Mouse (Mus musculus) neural tube, embryonic 13.5 days (tissue): ENCODE data around the gene Selenom. TPM values are rescaled to one million over a fixed set of nuclear protein-coding genes. Genes with fewer than 3 reads are reported as not detected.

Experiments used
- ATAC-seq: fragments of 200-750 bp; cut with Nextera tagmentation; 2 replicates; pipeline ENCODE4 v1.8.0; 2017; ENCODE audit warnings: low read depth, mild to moderate bottlenecking, moderate TSS enrichment, moderate library complexity
- H3K27ac ChIP-seq: fragments of 300-500 bp; sonication (generic); replicated peaks from 2 replicates; pipeline ENCODE4 v1.5.1; 2015; ENCODE audit warnings: moderate library complexity, mild to moderate bottlenecking, inconsistent platforms
- H3K27me3 ChIP-seq: fragments of 300-500 bp; sonication (generic); 2 replicates; pipeline ENCODE4 v1.6.1; 2015; ENCODE audit warnings: mild to moderate bottlenecking, inconsistent platforms
- H3K36me3 ChIP-seq: fragments of 300-500 bp; sonication (generic); 2 replicates; pipeline ENCODE4 v1.6.1; 2015; ENCODE audit warnings: mild to moderate bottlenecking, inconsistent platforms
- H3K4me1 ChIP-seq: fragments of 300-500 bp; sonication (generic); replicated peaks from 2 replicates; pipeline ENCODE4 v1.6.1; 2015; ENCODE audit warnings: inconsistent platforms
- H3K4me2 ChIP-seq: fragments of 300-500 bp; sonication (generic); 2 replicates; pipeline ENCODE4 v1.6.1; 2015; ENCODE audit warnings: inconsistent platforms, mild to moderate bottlenecking, moderate library complexity
- H3K4me3 ChIP-seq: fragments of 300-500 bp; sonication (generic); 2 replicates; pipeline ENCODE4 v1.5.1; 2015; ENCODE audit warnings: mild to moderate bottlenecking, inconsistent platforms
- H3K9ac ChIP-seq: fragments of 300-500 bp; sonication (generic); 2 replicates; pipeline ENCODE4 v1.6.1; 2015; ENCODE audit warnings: moderate library complexity, mild to moderate bottlenecking, inconsistent platforms
- H3K9me3 ChIP-seq: fragments of 300-500 bp; sonication (generic); 2 replicates; pipeline ENCODE4 v1.6.1; 2016; ENCODE audit warnings: inconsistent platforms
- WGBS: fragments of 180-500 bp; shearing (Covaris S2); methylation state at CpG from one replicate; pipeline ENCODE4 v1.1.7; 2015; 5-methylcytosine and 5-hydroxymethylcytosine counted together
- polyA plus RNA-seq: library from polyadenylated mRNA; unstranded; fragments of >200 nt; fragmentation: Nextera tagmentation; extraction: Ambion mirVana; gene quantifications from 2 replicates; pipeline ENCODE4 v1.2.1, GENCODE M21; 2015

The Selenom gene
- polyA plus RNA-seq, 1 experiment from 2014 or later, result 83.6 TPM

DNA sequence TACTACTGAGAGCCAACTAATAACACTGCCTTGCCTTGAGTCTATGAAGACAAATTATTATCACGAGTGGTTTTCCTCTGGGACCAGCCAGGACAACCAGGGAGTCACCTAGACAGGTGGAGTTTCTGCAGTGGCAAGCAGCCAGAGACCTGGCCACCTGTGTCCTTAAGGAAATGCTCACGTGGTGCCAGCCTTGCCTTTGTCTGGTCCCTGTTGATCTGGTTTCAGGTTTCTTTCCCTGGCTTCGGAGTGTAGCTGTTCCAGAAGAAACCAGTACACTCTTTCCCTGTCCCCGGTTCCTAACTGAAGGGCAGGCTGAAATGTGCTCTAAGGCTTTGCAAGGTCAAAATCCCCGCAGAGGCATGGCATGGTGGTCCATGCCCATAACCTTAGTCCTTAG lies 17.7 kb upstream of the Selenom start:
- no peaks in the 10 kb centered on the region for H3K27me3 ChIP-seq
- no peak overlapping the region for H3K4me3 ChIP-seq
- H3K9ac ChIP-seq, result no peak overlapping the region
- H3K36me3 ChIP-seq, result no peaks in the 10 kb centered on the region
- no peak overlapping the region for H3K27ac ChIP-seq
- no peaks in the 10 kb centered on the region for H3K9me3 ChIP-seq
- H3K4me2 ChIP-seq, result no peak overlapping the region
- peaks cover 3% of the 10 kb centered on the region; the same call in 1 of the 2 replicates for H3K4me1 ChIP-seq
- no peak for ATAC-seq
- 66% methylated on average over 5 of the region's 5 CpGs for WGBS

DNA sequence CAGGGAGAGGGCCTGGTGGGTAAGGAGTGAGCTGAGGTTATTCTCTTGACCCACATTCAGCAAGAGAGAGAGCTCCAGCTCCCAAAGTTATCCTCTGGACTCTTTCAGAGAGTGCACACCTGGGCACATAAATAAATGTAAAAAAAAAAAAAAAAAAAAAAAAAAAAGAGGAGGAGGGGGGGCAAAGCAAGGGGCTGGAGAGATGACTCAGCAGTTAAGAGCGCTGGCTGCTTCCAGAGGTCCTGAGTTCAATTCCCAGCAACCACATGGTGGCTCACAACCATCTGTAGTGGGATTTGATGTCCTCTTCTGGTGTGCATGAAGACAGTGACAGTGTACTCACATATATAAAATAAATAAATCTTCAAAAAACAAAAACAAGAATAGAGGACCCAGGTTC lies 17.2 kb upstream of the Selenom start:
- Histone ChIP-seq H3K36me3 (no peaks in the 10 kb centered on the region), H3K4me2 (no peak overlapping the region), H3K27me3 (no peaks in the 10 kb centered on the region), H3K4me1 (peaks cover 3% of the 10 kb centered on the region; the same call in 1 of the 2 replicates), H3K9ac (no peak overlapping the region), H3K9me3 (no peaks in the 10 kb centered on the region), H3K27ac (no peak overlapping the region), H3K4me3 (no peak overlapping the region)
- 100% methylated on average over 1 of the region's 1 CpGs for WGBS
- no peak for ATAC-seq

GRCm38 (mm10) chr11:3502057-3502456 lies 12.4 kb upstream of the Selenom start:
- H3K9me3 ChIP-seq, result no peaks in the 10 kb centered on the region
- no peak overlapping the region for H3K9ac ChIP-seq
- H3K36me3 ChIP-seq, result no peaks in the 10 kb centered on the region
- no peaks in the 10 kb centered on the region for H3K27me3 ChIP-seq
- peaks cover 10% of the 10 kb centered on the region for H3K4me1 ChIP-seq
- H3K4me2 ChIP-seq, result no peak overlapping the region
- ATAC-seq, result no peak
- 83% methylated on average over 17 of the region's 17 CpGs for WGBS
- H3K4me3 ChIP-seq, result no peak overlapping the region
- no peak overlapping the region for H3K27ac ChIP-seq

GRCm38 (mm10) chr11:3502459-3503072 lies 11.9 kb upstream of the Selenom start:
- Histone ChIP-seq H3K4me1 (peaks cover 10% of the 10 kb centered on the region), H3K9me3 (no peaks in the 10 kb centered on the region), H3K36me3 (no peaks in the 10 kb centered on the region), H3K27me3 (no peaks in the 10 kb centered on the region), H3K4me3 (no peak overlapping the region), H3K27ac (no peak overlapping the region), H3K9ac (no peak overlapping the region), H3K4me2 (no peak overlapping the region)
- no peak for ATAC-seq
- 84% methylated on average over 18 of the region's 18 CpGs for WGBS

DNA sequence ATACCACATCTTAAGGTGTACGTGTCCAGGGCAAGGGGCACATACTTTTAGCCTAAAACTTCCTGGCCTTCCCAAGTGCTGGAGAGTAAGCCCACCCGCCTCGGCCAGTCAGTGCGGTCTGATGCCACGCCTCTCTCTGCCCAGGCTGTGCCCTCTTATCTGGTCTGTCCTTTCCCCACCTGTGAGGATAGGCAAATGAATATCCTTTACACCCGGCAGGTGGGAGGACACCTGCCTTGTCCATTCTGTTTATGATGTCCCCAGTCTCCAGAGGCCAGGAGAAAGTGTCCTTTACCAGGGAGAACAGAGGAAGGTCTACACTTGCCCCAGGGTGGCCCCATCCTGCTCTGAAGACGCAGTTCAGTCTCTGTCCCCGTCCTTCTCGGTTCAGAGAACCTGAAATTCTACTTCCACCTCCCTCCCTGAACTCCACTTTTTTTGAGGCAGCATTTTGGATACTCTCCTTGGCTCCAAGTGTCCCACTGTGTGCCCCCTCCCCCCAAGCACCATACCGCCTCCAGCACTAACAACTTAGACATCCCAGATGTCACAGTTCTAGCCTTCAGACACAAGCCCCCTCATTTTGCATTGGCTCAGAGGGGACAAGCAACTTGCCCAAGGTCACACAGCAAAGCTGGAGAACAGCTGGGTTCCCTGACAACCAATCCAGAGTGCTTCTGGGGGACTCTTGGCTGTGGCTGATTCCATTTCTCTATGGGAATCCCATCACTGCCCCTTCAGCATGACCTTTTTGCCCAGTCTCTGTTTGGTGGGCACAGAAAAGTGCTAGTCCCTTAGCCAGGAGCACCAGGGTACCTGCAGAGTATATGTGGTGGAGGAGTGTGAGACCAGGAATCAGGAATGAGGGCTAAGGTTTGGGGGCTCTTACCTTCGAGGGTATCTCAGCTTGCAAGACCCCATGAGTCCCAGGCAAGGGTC lies 10.5 kb upstream of the Selenom start:
- ATAC-seq, result peak; percentile 37; the same call in 1 of the 2 replicates
- Histone ChIP-seq H3K36me3 (no peaks in the 10 kb centered on the region), H3K4me2 (peak overlapping the region; percentile 42), H3K27me3 (no peaks in the 10 kb centered on the region), H3K9me3 (no peaks in the 10 kb centered on the region), H3K4me1 (peaks cover 10% of the 10 kb centered on the region), H3K27ac (no peak overlapping the region), H3K4me3 (peak overlapping the region; percentile 26), H3K9ac (peak overlapping the region; percentile 64)
- 68% methylated on average over 11 of the region's 11 CpGs for WGBS

- no peak for ATAC-seq
- WGBS, result 63% methylated on average over 7 of the region's 7 CpGs
- H3K36me3 ChIP-seq, result no peaks in the 10 kb centered on the region
Measured at GRCm38 (mm10) chr11:3508226-3508625, 6.3 kb upstream of the Selenom start.

DNA sequence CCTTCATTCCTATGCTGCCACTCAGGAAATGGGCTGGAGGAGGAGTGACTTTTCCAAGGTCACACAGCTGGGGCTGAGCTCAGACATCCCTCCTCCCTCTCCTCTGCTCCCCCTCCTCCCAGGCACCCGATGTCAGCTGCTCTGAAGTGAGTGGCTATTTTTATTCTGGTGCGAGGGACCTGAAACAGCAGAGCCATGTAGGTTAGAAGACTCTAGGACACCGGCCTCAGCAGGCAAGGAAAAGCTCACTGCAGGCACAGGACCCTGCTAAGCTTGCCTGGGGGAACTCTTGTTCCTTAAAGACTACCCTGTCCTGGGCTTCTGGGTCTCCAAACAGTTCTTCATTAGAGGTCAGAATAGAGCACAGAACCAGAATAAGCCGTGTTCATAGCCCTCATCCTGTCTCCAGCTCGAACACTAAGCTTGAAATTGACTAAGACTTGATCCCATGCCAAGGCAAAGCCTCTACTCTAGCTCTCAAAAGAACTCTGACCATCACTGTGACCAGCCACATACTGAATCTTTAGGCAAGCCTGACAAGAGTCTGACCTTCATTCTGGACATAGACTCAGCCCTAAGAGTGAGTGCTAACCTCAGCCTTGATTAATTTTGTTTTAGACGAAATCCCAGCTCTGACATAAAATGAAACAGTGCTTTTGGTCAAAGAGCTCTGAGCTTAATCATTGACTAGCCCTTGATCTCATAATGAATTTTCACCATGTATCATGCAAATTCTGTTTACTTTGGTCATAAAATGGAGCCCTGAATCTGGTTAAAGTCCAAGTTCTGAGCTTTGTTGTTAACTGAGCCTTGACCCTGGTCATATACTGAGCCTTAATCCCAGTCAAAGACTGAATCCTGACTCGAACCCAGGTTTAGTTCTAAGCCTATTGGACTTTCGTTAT lies 5.1 kb upstream of the Selenom start:
- H3K4me2 ChIP-seq, result no peak overlapping the region
- no peaks in the 10 kb centered on the region for H3K36me3 ChIP-seq
- H3K4me1 ChIP-seq, result peaks cover 12% of the 10 kb centered on the region
- no peak for ATAC-seq
- no peak overlapping the region for H3K27ac ChIP-seq
- H3K9ac ChIP-seq, result no peak overlapping the region
- no peaks in the 10 kb centered on the region for H3K27me3 ChIP-seq
- WGBS, result 71% methylated on average over 8 of the region's 8 CpGs
- no peaks in the 10 kb centered on the region for H3K9me3 ChIP-seq
- no peak overlapping the region for H3K4me3 ChIP-seq

More at GRCm38 (mm10) chr11:3508226-3508625, 6.3 kb upstream of the Selenom start:
- no peak overlapping the region for H3K4me3 ChIP-seq
- peaks cover 10% of the 10 kb centered on the region for H3K4me1 ChIP-seq
- H3K9me3 ChIP-seq, result no peaks in the 10 kb centered on the region
- no peak overlapping the region for H3K4me2 ChIP-seq
- H3K27ac ChIP-seq, result no peak overlapping the region
- H3K27me3 ChIP-seq, result no peaks in the 10 kb centered on the region
- H3K9ac ChIP-seq, result no peak overlapping the region

DNA sequence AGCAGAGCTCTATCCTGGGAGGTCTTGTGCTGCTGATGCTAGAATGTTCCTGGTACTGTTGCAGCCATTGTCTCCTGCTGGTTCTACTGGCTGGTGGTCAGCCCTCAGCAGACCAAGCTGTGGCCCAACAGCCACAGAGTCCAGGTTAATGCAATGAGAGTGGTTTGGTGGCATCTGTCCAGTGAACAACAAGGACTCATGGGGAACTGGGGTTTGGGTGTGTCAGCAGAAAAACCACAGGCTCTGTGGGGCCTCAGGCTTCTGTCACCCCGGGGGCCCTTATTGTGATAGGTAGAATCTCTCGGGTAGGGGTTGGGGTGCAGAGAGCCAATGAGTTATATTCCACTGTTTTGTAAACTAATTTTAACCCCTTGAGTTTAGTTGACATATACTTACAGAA lies 4.2 kb upstream of the Selenom start:
- no peak overlapping the region for H3K27ac ChIP-seq
- H3K27me3 ChIP-seq, result peaks cover 2% of the 10 kb centered on the region
- no peak for ATAC-seq
- peaks cover 13% of the 10 kb centered on the region for H3K4me1 ChIP-seq
- H3K9me3 ChIP-seq, result no peaks in the 10 kb centered on the region
- no peak overlapping the region for H3K4me2 ChIP-seq
- WGBS, result 82% methylated on average over 2 of the region's 2 CpGs
- H3K4me3 ChIP-seq, result no peak overlapping the region
- no peak overlapping the region for H3K9ac ChIP-seq
- H3K36me3 ChIP-seq, result no peaks in the 10 kb centered on the region

DNA sequence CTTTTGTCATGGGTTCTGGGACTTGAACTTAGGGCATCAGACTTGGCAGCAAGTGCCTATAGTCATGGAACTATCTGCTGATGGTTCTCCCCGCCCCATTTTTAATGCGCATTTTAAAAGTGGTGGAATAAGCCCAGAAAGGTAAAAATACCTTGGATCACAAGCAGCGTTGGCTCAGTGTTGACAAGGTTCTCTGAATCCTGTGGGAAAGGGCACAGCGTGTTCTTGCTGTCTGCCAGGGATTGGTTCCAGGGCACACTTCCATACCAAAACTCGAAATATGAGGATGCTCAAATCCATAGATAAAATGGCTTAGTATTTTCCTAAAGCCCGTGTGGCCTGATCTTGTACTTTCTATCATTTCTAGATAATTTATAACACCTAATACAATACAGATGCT lies 1.2 kb upstream of the Selenom start:
- Histone ChIP-seq H3K36me3 (no peaks in the 10 kb centered on the region), H3K9ac (no peak overlapping the region), H3K9me3 (no peaks in the 10 kb centered on the region), H3K27me3 (peaks cover 31% of the 10 kb centered on the region), H3K4me1 (peaks cover 41% of the 10 kb centered on the region), H3K4me3 (no peak overlapping the region), H3K4me2 (no peak overlapping the region), H3K27ac (no peak overlapping the region)
- WGBS, result 88% methylated on average over 6 of the region's 6 CpGs
- no peak for ATAC-seq

GRCm38 (mm10) chr11:3515216-3515615 lies 732 bp downstream of the Selenom start:
- peak overlapping the region; percentile 71 for H3K9ac ChIP-seq
- ATAC-seq, result peak; percentile 20; the same call in 1 of the 2 replicates
- no peaks in the 10 kb centered on the region for H3K36me3 ChIP-seq
- H3K9me3 ChIP-seq, result no peaks in the 10 kb centered on the region
- 12% methylated on average over 4 of the region's 4 CpGs for WGBS
- H3K4me1 ChIP-seq, result peaks cover 41% of the 10 kb centered on the region
- H3K27ac ChIP-seq, result no peak overlapping the region
- H3K4me2 ChIP-seq, result peak overlapping the region; percentile 73
- peak overlapping the region; percentile 46 for H3K4me3 ChIP-seq
- H3K27me3 ChIP-seq, result peaks cover 36% of the 10 kb centered on the region

DNA sequence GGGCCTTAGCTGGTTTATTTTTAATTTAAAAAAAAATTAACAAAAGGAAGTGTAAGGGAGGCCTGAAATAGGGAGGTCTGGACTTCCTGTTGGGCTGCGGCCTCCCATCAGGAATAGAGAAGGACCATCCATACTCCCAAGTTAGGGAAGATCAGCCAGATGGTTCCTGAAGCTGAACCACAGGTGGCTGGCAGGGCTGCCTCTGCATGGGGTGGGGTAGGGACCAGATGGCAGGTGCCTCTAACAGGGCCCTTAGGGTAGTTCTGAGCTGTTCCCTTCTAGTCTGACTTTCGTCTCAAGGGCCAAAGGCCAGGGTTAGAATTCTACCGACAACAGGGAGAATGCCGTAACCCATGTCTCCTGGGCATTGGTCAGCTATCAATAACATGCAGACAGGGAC lies 1.2 kb downstream of the Selenom start:
- no peak for ATAC-seq
- Histone ChIP-seq H3K4me3 (no peak overlapping the region), H3K4me1 (peaks cover 41% of the 10 kb centered on the region), H3K27me3 (peaks cover 36% of the 10 kb centered on the region), H3K9ac (no peak overlapping the region; the same call in 1 of the 2 replicates), H3K36me3 (no peaks in the 10 kb centered on the region), H3K9me3 (no peaks in the 10 kb centered on the region), H3K4me2 (peak overlapping the region; percentile 73), H3K27ac (no peak overlapping the region)
- 71% methylated on average over 4 of the region's 4 CpGs for WGBS
